Mouse (Mus musculus) A20 (cell line): ENCODE measurements around the gene Klf4.

Experiments
- DNase-seq: peaks from one replicate; pipeline ENCODE4 v3.0.0-alpha.2; 2011; ENCODE audit warnings: low read depth, low spot score

Klf4 gene

GRCm38 (mm10) chr4:55526247-55527115, 5.8 kb downstream of the Klf4 start:
- peak; percentile 25 for DNase-seq

- DNase-seq, result no peak
Observed at GRCm38 (mm10) chr4:55523921-55524320, 8.3 kb downstream of the Klf4 start.

DNA sequence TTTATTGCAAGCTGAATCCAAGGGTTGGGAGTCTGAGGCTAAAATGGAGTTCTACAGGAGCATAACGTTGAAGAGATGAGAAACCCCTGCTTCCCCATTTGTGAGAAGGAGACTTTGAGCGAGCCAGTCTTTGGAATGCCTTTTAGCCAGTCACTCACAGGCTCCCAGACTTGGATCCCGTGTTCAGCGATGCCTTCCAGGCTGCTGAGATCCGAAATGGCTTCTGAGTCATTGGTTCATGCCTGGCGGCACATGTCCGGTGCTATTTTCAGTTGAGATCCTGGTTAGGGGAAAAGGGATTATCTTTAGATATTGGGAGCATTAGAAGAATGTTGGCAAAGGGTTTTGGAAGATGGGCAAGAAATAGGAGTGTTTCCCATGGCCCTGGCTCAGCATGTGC, 14.8 kb downstream of the Klf4 start:
- no peak for DNase-seq

GRCm38 (mm10) chr4:55516048-55516447, 16.2 kb downstream of the Klf4 start:
- no peak for DNase-seq

GRCm38 (mm10) chr4:55514733-55515176, 17.5 kb downstream of the Klf4 start:
- no peak for DNase-seq

DNA sequence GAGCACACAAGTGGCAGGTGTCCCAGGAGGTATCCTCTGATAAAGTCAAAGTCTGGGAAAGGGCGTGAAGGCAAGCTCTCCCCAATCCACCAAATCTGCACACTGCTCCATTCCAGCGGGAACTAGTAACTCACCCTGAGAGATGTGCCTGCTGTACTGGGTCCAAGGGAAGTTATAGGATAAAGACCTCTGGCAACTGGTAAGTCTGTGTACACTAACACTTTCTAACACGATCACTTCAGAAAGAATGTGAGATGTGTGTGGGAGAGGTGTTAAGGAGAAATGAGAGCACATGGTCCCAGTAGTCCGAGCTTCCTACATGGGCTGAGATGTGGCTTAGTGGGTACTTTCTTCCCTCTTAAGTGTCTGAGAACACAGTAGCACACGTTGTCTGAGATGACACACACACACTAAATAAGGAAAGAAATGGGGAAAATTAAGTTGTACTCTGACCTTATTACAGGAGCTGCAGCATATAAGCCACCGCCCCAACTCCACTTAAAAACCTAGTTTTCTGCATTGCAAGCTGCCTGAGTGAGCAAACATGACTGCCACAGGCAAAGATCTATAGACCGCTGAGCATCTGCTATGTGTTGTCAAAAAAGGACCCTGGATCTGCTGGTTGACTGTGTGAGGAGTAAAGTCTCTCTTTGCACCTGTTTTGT, 18.5 kb downstream of the Klf4 start:
- DNase-seq, result no peak

DNA sequence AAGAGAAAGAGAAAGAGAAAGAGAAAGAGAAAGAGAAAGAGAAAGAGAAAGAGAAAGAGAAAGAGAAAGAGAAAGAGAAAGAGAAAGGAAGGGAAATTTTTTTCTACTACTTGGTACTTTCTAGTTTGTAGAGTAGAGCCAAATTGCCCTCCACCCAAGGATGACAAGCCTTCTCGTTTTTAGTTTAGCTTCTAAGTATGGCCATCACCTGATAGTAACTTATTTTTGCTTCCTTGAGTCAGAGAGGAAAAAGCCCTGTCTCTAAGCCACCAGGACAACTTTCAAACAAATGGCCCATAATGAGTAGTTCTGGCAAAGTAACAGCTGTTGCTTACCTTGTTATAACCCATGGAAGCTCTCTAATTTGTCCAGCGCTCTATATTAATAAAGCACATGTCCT, 20.9 kb downstream of the Klf4 start:
- no peak for DNase-seq

GRCm38 (mm10) chr4:55508712-55509111, 23.6 kb downstream of the Klf4 start:
- DNase-seq, result no peak

GRCm38 (mm10) chr4:55498621-55499020, 33.6 kb downstream of the Klf4 start:
- no peak for DNase-seq

DNA sequence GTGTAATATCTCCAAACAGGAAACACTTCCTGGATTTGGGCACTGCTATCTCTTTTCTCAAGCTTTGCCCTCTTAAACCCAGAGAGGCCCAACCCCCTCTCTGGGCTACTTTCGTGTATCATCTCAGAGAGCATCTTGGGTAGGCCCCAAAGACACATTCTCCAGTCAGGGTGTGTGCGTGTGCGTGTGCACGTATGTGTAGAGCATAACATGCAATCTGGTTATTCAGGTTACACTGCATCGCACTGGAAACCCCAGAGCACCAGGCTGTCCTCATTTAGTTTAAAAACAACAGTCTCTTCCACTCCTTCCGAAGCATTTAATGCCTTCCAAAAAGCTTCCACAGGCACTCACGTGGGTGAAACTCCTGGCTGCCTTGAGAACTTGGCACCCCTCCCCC, 35.9 kb downstream of the Klf4 start:
- DNase-seq, result no peak

GRCm38 (mm10) chr4:55493261-55493660, 39.0 kb downstream of the Klf4 start:
- DNase-seq, result no peak

DNA sequence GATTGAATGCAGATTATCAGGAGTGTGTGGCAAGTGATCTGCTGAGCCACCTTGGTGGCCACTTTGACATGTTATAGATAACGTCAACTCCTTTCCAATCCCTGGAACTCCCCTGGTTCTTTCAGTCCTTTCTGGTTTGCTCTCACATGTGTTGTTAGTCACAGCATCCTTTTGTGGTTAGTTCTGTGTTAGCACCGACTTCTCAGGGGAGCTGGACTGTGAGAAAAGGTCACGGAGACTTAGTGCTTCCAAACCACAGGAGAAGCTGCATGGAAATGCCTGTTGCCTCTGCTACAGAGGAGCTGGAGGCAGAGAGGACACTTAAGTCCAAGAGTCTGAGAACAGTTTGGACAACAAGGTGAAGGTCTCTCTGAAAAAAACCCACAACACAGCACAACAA, 42.9 kb downstream of the Klf4 start:
- no peak for DNase-seq

DNA sequence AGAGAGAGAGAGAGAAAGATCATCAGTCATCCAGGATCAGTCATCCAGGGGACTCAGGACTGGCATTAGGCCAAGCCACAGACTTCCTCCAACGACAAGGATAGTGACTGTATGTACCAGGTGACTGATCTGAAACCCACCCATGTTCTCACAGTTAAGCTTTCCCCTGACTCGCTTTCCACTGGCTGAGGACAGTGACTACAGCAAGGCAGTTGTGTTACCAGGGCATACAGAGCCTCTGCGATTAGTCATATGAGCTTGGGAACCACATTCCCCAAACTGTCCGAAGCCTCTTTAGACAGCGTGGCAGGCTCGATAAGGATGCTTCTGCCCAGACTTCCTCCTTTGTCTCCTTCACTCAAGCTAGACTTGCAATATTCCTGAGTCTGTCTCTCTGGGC, 43.7 kb downstream of the Klf4 start:
- no peak for DNase-seq

GRCm38 (mm10) chr4:55480322-55480767, 51.9 kb downstream of the Klf4 start:
- peak; percentile 59 for DNase-seq

DNA sequence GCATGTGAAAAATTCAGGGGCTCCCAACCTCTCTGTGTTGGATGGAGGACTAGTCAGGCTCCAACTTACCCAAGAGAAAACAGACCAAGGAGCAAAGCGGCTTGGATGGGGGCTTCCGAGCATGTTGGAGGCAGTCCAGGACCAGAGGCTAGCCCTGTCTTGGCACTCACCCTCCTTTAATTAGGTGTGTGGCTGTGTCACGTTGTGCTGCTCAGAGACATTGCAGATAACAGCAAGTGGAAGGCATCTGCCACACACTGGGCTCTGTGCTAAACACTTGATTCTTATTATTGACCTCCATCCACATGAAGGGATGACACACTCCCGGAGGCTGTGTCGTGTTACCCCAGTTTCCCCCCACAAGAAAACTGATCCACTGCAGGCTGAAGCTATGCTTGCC, 53.9 kb downstream of the Klf4 start:
- no peak for DNase-seq

- DNase-seq, result peak; percentile 44
Observed at GRCm38 (mm10) chr4:55477933-55478332, 54.3 kb downstream of the Klf4 start.

- no peak for DNase-seq
Observed at GRCm38 (mm10) chr4:55477210-55477759, 55.0 kb downstream of the Klf4 start.
